Mouse (Mus musculus): Measurements from ENCODE around the gene Col4a3bp.

DNA sequence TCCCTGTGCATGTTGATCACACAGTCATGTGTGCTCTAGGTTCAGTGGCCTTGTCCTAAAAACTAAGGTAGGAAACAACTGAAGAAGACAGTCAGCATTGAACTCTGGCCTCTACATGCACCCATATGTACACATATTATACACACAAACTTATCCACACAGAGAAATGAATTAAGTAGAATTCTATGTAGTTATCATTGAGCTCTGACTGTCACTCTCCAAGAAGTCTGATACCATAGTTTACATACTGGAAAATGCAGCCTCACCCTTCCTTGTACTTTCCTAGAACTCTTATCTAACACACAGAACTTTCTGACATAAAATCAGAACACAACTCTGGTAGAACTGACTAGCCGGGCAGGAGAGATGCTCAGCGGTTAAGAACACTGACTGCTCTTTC lies 61.8 kb downstream of the Col4a3bp start:
- TF ChIP-seq CTCF (IDR thresholded peaks at IDR 0.05; ENCODE audit: borderline replicate concordance, extremely low read depth, insufficient read depth, insufficient read length): no peak
- no peak for TF ChIP-seq POLR2A (IDR thresholded peaks at IDR 0.05; ENCODE audit: borderline replicate concordance, extremely low read depth, insufficient read depth, insufficient read length, poor library complexity, severe bottlenecking)
